Mouse (Mus musculus): ENCODE data around the gene D430041D05Rik. TPM values are rescaled to one million over a fixed set of nuclear protein-coding genes. Genes with fewer than 3 reads are reported as not detected.

D430041D05Rik gene
- polyA plus RNA-seq, 1 experiment from 2014 or later: not detected

DNA sequence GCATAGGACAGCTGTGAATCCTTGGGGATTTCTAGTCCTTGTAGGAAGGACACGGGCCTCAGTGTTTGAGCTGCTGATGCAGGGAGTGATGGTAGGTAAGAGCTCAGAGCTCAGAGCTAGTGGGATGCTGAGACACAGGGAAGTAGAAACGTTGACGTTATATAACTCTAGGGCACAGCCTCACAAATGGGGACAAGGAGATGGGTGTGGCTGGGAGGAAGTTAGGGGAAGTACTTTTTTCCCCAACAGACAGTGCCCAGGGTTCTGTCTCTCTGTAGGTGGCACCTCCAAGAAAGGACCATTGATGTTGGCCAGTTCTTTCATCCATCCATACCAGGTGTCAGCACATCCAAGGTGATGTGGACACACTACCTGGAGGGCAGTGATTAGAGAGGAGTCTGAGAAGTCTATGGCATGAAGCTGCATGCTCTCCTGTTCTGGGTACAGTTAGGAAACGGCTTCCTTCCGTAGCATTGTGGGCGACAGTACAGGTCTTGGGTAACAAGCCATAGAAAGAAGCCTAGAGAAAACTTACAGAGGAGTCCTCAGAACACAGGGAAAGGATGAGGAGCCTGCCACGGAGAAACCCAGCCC, 278.4 kb downstream of the D430041D05Rik start:
- no peak overlapping the region for H3K9ac ChIP-seq
- peaks cover 39% of the 10 kb centered on the region for H3K4me1 ChIP-seq (replicated peaks)
- 43% methylated on average over 7 of the region's 7 CpGs for WGBS (ENCODE audit: insufficient replicate concordance)
- H3K36me3 ChIP-seq (replicated peaks): no peaks in the 10 kb centered on the region
- no peak overlapping the region for H3K4me3 ChIP-seq (replicated peaks)
- no peak for ATAC-seq (ENCODE audit: insufficient read depth)
- H3K9me3 ChIP-seq (replicated peaks): no peaks in the 10 kb centered on the region
- H3K27me3 ChIP-seq: peaks cover 22% of the 10 kb centered on the region
- 0 out of 2 replicates have a peak overlapping the region, but pooled peaks have one; percentile 1 for H3K27ac ChIP-seq (replicated peaks)
- no peak overlapping the region for H3K4me2 ChIP-seq

DNA sequence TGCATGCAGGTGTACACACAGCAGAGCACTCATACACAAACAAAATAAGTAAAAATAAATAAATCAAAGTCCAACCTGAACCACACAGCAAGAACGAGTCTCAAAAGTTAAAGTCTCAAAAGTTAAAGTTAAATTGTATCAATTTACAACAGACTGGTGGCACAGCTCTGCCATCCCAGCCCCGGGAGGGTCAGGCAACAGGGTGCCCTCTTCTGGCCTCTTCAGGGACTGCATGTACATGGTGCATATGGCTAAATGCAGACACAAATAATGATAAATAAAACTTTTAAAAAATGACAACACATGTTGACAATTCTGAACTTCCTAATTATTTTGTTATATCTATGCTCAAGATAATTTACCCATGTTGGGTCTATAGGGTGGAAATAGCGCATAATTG, 279.8 kb downstream of the D430041D05Rik start:
- Histone ChIP-seq H3K9me3 (replicated peaks) (no peaks in the 10 kb centered on the region), H3K9ac (peak overlapping the region; percentile 29; the same call in 1 of the 2 replicates), H3K27me3 (peaks cover 30% of the 10 kb centered on the region), H3K4me1 (replicated peaks) (peaks cover 39% of the 10 kb centered on the region), H3K36me3 (replicated peaks) (no peaks in the 10 kb centered on the region), H3K4me3 (replicated peaks) (no peak overlapping the region), H3K27ac (replicated peaks) (peak overlapping the region; percentile 92), H3K4me2 (peak overlapping the region; percentile 64; the same call in 1 of the 2 replicates)
- ATAC-seq (ENCODE audit: insufficient read depth): no peak
- 42% methylated on average over 3 of the region's 3 CpGs for WGBS (ENCODE audit: insufficient replicate concordance)

DNA sequence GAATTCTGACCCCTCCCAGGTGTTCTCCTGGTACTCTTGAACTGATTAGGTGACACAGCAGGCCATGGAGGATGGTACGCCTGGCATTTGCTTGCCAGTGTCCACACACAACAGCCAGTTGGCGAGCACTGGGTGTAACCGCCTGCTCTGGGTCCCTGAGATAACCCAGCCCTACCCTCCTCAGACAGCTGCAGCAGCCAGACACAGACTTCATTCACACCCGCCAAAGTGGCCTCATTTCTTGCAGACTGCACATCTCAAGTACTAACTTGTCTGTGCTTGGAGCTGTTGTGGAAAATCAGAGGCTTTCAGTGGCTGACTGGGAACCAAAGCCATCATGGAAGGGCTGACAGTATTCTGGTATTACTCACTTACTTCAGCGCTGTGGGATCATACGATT, 280.6 kb downstream of the D430041D05Rik start:
- Histone ChIP-seq H3K27ac (replicated peaks) (peak overlapping the region; percentile 92), H3K9ac (peak overlapping the region; percentile 29), H3K9me3 (replicated peaks) (no peaks in the 10 kb centered on the region), H3K36me3 (replicated peaks) (no peaks in the 10 kb centered on the region), H3K4me2 (peak overlapping the region; percentile 64), H3K27me3 (peaks cover 34% of the 10 kb centered on the region), H3K4me1 (replicated peaks) (peaks cover 39% of the 10 kb centered on the region), H3K4me3 (replicated peaks) (peak overlapping the region; percentile 17)
- 29% methylated on average over 6 of the region's 6 CpGs for WGBS (ENCODE audit: insufficient replicate concordance)
- ATAC-seq (ENCODE audit: insufficient read depth): peak; percentile 99

DNA sequence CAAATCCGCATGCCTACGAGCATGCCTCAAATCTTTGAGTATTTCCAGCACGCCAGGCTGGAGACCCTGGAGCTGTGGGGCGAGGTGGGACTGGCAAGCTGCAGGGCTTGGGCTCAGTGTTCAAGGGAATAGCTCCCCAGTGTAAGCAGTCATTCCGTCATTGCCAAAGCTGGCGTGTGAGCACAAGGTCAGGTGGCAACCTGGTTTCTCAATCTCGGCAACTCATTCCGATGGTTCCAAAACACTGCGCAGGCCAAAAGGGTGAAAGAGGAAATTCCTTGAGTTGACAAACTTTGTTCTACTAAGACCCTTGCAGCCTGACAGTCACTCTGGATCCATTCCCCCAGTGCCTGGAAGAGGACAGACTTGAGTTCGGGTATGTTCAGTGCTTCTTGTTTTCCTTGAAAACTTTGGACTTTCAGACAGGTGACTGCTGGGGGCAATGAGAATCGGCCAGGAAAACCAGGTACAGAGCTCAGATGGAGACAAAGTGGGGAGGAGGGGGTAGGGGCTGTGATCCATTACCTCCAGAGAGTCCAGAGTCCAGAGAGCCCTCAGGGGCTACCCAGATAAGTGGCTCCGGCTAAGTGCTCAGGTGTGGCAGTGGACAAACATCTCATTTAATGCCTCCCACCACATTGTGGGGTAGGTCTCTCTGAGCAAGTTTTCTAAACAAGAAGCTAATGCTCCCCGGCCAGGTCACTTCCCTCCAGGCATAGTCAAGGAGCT, 281.8 kb downstream of the D430041D05Rik start:
- Histone ChIP-seq H3K4me1 (replicated peaks) (peaks cover 47% of the 10 kb centered on the region), H3K9me3 (replicated peaks) (no peaks in the 10 kb centered on the region), H3K4me2 (peak overlapping the region; percentile 64), H3K36me3 (replicated peaks) (no peaks in the 10 kb centered on the region), H3K4me3 (replicated peaks) (no peak overlapping the region), H3K27me3 (peaks cover 42% of the 10 kb centered on the region), H3K27ac (replicated peaks) (peak overlapping the region; percentile 92; the same call in 1 of the 2 replicates), H3K9ac (no peak overlapping the region)
- ATAC-seq (ENCODE audit: insufficient read depth): no peak
- WGBS (ENCODE audit: insufficient replicate concordance): 70% methylated on average over 13 of the region's 13 CpGs

DNA sequence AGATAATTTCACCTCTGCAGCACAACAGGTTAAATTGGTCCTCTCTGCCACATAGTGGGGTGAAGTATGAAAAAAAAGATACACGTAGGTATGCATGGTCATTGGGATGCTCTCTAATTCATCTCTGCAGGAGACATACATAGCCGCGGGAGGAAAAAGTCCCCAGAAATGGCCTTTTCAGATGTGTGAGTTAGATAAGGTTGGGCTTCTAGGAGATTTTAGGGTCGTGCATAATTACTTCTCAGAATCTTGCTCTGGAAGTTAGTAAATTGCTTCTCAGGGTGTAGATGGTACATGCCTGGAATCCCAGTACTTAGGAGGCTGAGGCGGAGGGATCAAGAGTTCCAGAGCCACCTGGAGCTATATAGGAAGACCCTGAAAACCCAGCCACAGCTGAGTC, 286.7 kb downstream of the D430041D05Rik start:
- ATAC-seq (ENCODE audit: insufficient read depth): no peak
- WGBS (ENCODE audit: insufficient replicate concordance): 41% methylated on average over 5 of the region's 5 CpGs
- peak overlapping the region; percentile 97; the same call in 1 of the 2 replicates for H3K9ac ChIP-seq
- peaks cover 61% of the 10 kb centered on the region for H3K4me1 ChIP-seq (replicated peaks)
- H3K9me3 ChIP-seq (replicated peaks): no peaks in the 10 kb centered on the region
- H3K4me2 ChIP-seq: peak overlapping the region; percentile 94
- H3K27ac ChIP-seq (replicated peaks): peak overlapping the region; percentile 99
- peak overlapping the region; percentile 77; the same call in 1 of the 2 replicates for H3K4me3 ChIP-seq (replicated peaks)
- H3K36me3 ChIP-seq (replicated peaks): no peaks in the 10 kb centered on the region
- H3K27me3 ChIP-seq: peaks cover 42% of the 10 kb centered on the region

DNA sequence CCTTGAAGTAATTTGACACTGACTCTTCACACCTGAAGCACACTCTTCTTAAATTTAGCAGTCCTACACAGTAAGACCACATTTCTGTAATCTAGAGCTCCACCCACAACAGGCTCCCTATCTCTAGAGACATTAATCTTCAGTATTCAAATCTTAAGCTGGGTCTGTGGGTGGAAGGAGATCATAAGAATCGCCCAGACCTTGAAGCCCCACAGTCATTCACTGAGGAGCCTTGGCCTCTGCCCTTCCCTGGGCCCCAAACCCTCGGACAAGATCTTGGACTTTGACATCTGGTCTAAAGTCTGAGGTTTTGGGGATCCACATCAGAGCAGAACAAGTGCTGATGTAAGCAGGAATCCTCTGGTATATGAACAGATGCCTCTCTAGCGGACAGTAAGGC, 287.3 kb downstream of the D430041D05Rik start:
- Histone ChIP-seq H3K4me2 (peak overlapping the region; percentile 94), H3K36me3 (replicated peaks) (0 out of 2 replicates have a peak, but pooled peaks cover 4% of the 10 kb centered on the region), H3K9ac (peak overlapping the region; percentile 97), H3K27me3 (peaks cover 37% of the 10 kb centered on the region), H3K27ac (replicated peaks) (peak overlapping the region; percentile 99), H3K4me1 (replicated peaks) (peaks cover 61% of the 10 kb centered on the region), H3K9me3 (replicated peaks) (no peaks in the 10 kb centered on the region), H3K4me3 (replicated peaks) (peak overlapping the region; percentile 77)
- 20% methylated on average over 3 of the region's 3 CpGs for WGBS (ENCODE audit: insufficient replicate concordance)
- peak; percentile 39 for ATAC-seq (ENCODE audit: insufficient read depth)

DNA sequence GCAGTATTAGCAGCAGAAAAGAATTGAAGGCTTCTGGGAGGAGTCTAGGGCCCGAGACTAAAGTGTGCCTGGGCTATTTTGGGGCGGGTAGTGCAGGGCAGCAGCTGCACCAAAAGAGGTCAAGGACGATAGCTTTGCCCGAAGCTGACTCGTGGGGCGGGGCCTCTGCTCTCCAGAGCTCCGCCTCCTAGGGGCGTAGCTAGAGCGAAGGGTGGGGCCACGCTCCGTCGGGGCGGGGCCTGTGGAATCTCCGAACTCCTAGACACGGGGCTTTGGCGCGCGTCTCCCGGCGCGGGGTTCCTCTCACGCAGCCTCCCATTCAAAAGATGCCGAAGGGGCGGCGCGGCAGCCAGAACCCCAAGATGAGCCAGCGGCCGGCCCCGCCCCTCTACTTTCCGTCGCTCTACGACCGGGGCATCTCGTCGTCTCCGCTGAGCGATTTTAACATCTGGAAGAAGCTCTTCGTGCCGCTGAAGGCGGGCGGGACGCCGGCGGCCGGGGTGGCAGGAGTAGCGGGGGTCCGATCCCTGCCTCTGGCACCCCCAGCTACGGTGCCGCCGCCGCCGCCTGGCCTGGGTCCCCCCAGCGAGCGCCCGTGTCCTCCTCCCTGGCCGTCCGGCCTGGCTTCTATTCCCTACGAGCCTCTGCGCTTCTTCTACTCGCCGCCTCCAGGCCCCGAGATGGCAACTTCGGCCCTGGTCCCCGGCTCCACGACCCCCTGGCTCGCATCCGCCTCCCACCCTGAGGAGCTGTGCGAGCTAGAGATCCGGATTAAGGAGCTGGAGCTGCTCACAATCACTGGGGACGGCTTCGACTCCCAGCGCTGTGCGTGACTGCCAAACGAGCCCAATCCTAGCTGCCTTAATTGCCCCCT, 288.1 kb downstream of the D430041D05Rik start, which contains the start of gene A930018P22Rik:
TSS of gene A930018P22Rik (plus strand) at position 265 of the 874 bp plus-strand sequence.
- H3K9ac ChIP-seq: peak within 1 kb of the TSS; percentile 97
- no peaks in the 10 kb centered on the region for H3K9me3 ChIP-seq (replicated peaks)
- WGBS (ENCODE audit: insufficient replicate concordance): 0% methylated on average over 74 of the region's 74 CpGs
- H3K27me3 ChIP-seq: peaks cover 29% of the 10 kb centered on the region
- H3K4me3 ChIP-seq (replicated peaks): peak within 1 kb of the TSS; percentile 77
- ATAC-seq (ENCODE audit: insufficient read depth): peak; percentile 86
- H3K36me3 ChIP-seq (replicated peaks): peaks cover 4% of the 10 kb centered on the region
- peaks cover 59% of the 10 kb centered on the region for H3K4me1 ChIP-seq (replicated peaks)
- H3K27ac ChIP-seq (replicated peaks): peak within 1 kb of the TSS; percentile 99
- peak within 1 kb of the TSS; percentile 94 for H3K4me2 ChIP-seq

DNA sequence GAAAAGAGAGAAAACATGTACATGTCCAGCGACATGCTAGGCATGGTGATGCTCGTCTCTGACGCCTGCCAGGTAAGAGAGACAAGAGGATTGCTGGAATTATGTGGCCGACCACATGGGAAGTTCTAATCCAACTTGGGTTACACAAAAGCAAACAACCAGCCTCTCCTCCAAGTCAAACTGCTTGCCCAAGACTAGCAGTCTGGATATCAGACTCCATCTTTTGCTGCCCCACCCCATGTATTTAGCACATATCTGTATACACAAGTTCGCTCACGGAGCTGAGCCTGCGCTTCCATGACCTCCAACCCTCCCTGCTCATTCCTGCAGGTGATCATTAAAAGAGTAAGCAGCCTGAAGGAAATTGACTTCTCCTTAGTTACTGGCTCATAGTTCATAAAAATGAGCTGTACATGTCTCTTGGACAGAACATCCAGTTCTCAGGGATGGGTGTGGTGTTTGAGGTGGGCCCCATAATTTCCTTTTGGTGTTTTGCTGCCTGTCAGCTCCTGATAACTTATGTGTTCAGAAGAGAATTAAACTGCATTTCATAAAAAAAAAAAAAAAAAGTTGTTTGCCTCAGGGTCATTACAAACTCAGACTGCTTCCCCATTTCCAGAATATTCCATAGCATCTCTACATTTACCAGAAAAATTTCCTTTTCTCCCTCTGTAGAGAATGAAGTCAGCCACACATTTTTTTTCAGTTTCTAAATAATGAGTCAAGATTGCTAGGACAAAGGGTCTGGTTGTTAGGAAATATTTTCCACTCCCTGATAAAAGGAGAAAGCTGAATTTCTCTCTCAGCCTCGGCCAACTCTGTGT, 288.9 kb downstream of the D430041D05Rik start:
- peak overlapping the region; percentile 99 for H3K27ac ChIP-seq (replicated peaks)
- WGBS (ENCODE audit: insufficient replicate concordance): 29% methylated on average over 8 of the region's 8 CpGs
- H3K9me3 ChIP-seq (replicated peaks): no peaks in the 10 kb centered on the region
- H3K36me3 ChIP-seq (replicated peaks): peaks cover 4% of the 10 kb centered on the region
- ATAC-seq (ENCODE audit: insufficient read depth): peak; percentile 71
- peaks cover 23% of the 10 kb centered on the region for H3K27me3 ChIP-seq
- peak overlapping the region; percentile 77 for H3K4me3 ChIP-seq (replicated peaks)
- peak overlapping the region; percentile 94 for H3K4me2 ChIP-seq
- peak overlapping the region; percentile 97 for H3K9ac ChIP-seq
- H3K4me1 ChIP-seq (replicated peaks): peaks cover 63% of the 10 kb centered on the region

DNA sequence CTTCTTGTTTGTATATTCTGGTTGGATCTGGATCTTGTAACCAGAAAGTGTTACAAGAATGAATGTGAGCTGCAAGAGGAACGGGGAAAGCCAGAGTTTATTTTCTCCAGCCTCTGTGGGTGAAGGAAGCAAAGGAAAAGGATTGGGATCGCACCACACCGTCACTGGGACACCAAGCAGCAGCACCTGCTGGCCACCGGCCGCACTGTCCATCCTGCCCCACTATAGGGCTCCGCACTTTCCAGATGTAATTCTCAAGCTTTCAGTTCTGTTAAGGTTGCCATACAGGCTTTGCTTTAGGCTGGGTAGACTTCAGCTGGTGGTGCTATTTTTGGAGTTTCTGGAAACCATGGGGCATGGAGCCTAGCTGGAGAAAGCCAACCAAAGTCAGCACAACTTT, 290.5 kb downstream of the D430041D05Rik start:
- peaks cover 66% of the 10 kb centered on the region for H3K4me1 ChIP-seq (replicated peaks)
- peaks cover 7% of the 10 kb centered on the region for H3K36me3 ChIP-seq (replicated peaks)
- H3K4me3 ChIP-seq (replicated peaks): no peak overlapping the region
- H3K9me3 ChIP-seq (replicated peaks): no peaks in the 10 kb centered on the region
- peaks cover 9% of the 10 kb centered on the region for H3K27me3 ChIP-seq
- peak overlapping the region; percentile 99 for H3K27ac ChIP-seq (replicated peaks)
- H3K9ac ChIP-seq: 0 out of 2 replicates have a peak overlapping the region, but pooled peaks have one; percentile 9
- WGBS (ENCODE audit: insufficient replicate concordance): 74% methylated on average over 6 of the region's 6 CpGs
- no peak overlapping the region for H3K4me2 ChIP-seq
- ATAC-seq (ENCODE audit: insufficient read depth): no peak

DNA sequence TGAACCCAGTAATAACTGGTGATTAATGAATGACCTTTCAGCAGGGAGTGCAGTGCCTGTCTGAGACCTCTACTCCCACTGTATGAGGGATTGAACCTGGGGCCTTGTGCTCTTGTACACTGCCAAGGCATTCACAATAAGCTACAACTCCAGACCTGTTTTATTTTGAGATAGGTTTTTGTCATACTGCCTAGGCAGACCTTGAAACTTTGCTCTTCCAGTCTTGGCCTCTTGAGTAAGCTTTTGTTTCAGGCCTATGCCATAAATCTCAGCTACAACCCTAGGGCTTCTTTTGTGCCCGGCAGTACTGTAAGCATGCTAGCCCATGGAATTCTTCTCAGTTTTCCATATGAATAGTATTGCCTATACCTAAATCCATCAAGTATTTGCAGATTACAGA, 291.7 kb downstream of the D430041D05Rik start:
- no peak for ATAC-seq (ENCODE audit: insufficient read depth)
- Histone ChIP-seq H3K4me2 (no peak overlapping the region), H3K27me3 (no peaks in the 10 kb centered on the region), H3K9me3 (replicated peaks) (no peaks in the 10 kb centered on the region), H3K9ac (no peak overlapping the region), H3K4me3 (replicated peaks) (no peak overlapping the region), H3K4me1 (replicated peaks) (peaks cover 59% of the 10 kb centered on the region), H3K36me3 (replicated peaks) (peaks cover 16% of the 10 kb centered on the region), H3K27ac (replicated peaks) (peak overlapping the region; percentile 99; the same call in 1 of the 2 replicates)
- 85% methylated on average over 1 of the region's 1 CpGs for WGBS (ENCODE audit: insufficient replicate concordance)

All from liver, embryonic 15.5 days (tissue).